ENCODE assay signal across 9 mouse cellular contexts in the genomic region with DNA sequence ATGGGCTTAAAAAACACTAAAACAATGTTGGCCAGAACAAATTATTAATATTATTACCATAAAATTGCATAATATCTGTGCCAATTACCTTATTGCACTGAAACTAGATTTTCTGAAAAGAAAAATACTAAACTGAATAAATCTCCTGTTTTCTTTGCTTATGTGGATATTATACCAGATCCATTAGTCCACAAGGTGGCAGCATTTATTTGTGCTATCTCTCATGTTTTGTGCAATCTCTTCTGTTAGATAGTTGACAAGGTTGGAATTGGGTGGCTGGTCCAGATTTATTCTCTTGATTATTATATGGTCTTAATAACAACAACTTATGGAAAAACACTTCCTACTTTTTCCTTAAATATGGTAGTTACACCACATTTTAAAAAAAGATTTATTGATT. TPM values are rescaled to one million over a fixed set of nuclear protein-coding genes. Genes with fewer than 3 reads are reported as not detected.
A peak's percentile ranks its signal among the peaks of the same experiment; 100 is the strongest.
DNase-seq lines count a peak whose midpoint lies in the region; ATAC-seq and TF ChIP-seq lines count a peak whose summit lies in the region.
"Had no signal": no experiment of that assay in that cellular context is flagged by ENCODE, and none has a peak within 500 bp of the region (broad histone marks: within the 10 kb centered on the region; RNA-seq: fewer than 3 reads in every experiment).

No protein-coding gene starts in this region.

- peak; percentile 60 for TF ChIP-seq CTCF in lung, postnatal 0 days (IDR thresholded peaks at IDR 0.05)

- no peaks in the 10 kb centered on the region for H3K36me3 ChIP-seq in hindbrain, embryonic 11.5 days (ENCODE audit: control insufficient read depth, insufficient read depth, low read length)
- no peaks in the 10 kb centered on the region for H3K36me3 ChIP-seq in hindbrain, embryonic 16.5 days (ENCODE audit: control insufficient read depth, insufficient read depth, low read length)
- no peaks in the 10 kb centered on the region for H3K36me3 ChIP-seq in lung, postnatal 0 days (ENCODE audit: insufficient read depth, low read length)

- no peak overlapping the region for H3K9ac ChIP-seq in hindbrain, embryonic 11.5 days (ENCODE audit: low read depth, low read length)
- no peak overlapping the region for H3K9ac ChIP-seq in hindbrain, embryonic 16.5 days (ENCODE audit: low read depth, low read length)
- H3K9ac ChIP-seq in lung, postnatal 0 days (replicated peaks; ENCODE audit: low read depth) = no peak overlapping the region

- intact Hi-C loops in gastrocnemius, postnatal 36 days (cut with DNase I) = no loop called here

- no peaks in the 10 kb centered on the region for H3K27me3 ChIP-seq in hindbrain, embryonic 11.5 days (ENCODE audit: control insufficient read depth, insufficient read depth, low read length)
- no peaks in the 10 kb centered on the region for H3K27me3 ChIP-seq in hindbrain, embryonic 16.5 days (replicated peaks; ENCODE audit: control insufficient read depth, insufficient read depth, low read length)
- H3K27me3 ChIP-seq in lung, postnatal 0 days (replicated peaks; ENCODE audit: insufficient read depth, low read length) = no peaks in the 10 kb centered on the region

- no peaks in the 10 kb centered on the region for H3K4me1 ChIP-seq in hindbrain, embryonic 11.5 days (replicated peaks; ENCODE audit: control insufficient read depth, insufficient read depth, low read length)
- H3K4me1 ChIP-seq in hindbrain, embryonic 16.5 days (ENCODE audit: control insufficient read depth, insufficient read depth, low read depth, low read length) = no peaks in the 10 kb centered on the region
- H3K4me1 ChIP-seq in lung, postnatal 0 days (ENCODE audit: insufficient read depth, low read depth, low read length) = no peaks in the 10 kb centered on the region

- H3K4me3 ChIP-seq in hindbrain, embryonic 11.5 days (ENCODE audit: low read depth, low read length) = no peak overlapping the region
- no peak overlapping the region for H3K4me3 ChIP-seq in hindbrain, embryonic 16.5 days (ENCODE audit: low read length)
- H3K4me3 ChIP-seq in lung, postnatal 0 days (ENCODE audit: low read depth, low read length) = no peak overlapping the region
- H3K4me3 ChIP-seq: myocyte had no signal

- H3K4me2 ChIP-seq in hindbrain, embryonic 11.5 days (replicated peaks; ENCODE audit: low read depth, low read length) = no peak overlapping the region
- no peak overlapping the region for H3K4me2 ChIP-seq in hindbrain, embryonic 16.5 days (ENCODE audit: low read length)
- H3K4me2 ChIP-seq in lung, postnatal 0 days (replicated peaks; ENCODE audit: low read depth, low read length) = no peak overlapping the region

- no peak for ATAC-seq in hindbrain, embryonic 11.5 days (ENCODE audit: low FRiP score)
- no peak for ATAC-seq in hindbrain, embryonic 16.5 days
- ATAC-seq in lung, postnatal 0 days = no peak

- no peak for TF ChIP-seq EP300 in lung, postnatal 0 days (IDR thresholded peaks at IDR 0.05)

- H3K9me3 ChIP-seq in hindbrain, embryonic 11.5 days (ENCODE audit: control insufficient read depth, low read length) = no peaks in the 10 kb centered on the region
- no peaks in the 10 kb centered on the region for H3K9me3 ChIP-seq in hindbrain, embryonic 16.5 days (ENCODE audit: control insufficient read depth, low read length)
- no peaks in the 10 kb centered on the region for H3K9me3 ChIP-seq in lung, postnatal 0 days (ENCODE audit: low read length)

- no peak overlapping the region for H3K27ac ChIP-seq in hindbrain, embryonic 11.5 days (ENCODE audit: low read depth, low read length)
- no peak overlapping the region for H3K27ac ChIP-seq in hindbrain, embryonic 16.5 days (ENCODE audit: low read depth, low read length)
- no peak overlapping the region for H3K27ac ChIP-seq in lung, postnatal 0 days (ENCODE audit: low read length)

- DNase-seq in hindbrain, embryonic 11.5 days (ENCODE audit: low spot score) = peak; percentile 53
- DNase-seq in lung, postnatal 0 days (ENCODE audit: low spot score) = peak; percentile 42
- no peak for DNase-seq in lung, postnatal 4 days
- DNase-seq in brain, adult 2 months (ENCODE audit: low read depth, low spot score) = peak; percentile 68
- DNase-seq in retina, postnatal 7 days (ENCODE audit: low read depth, low spot score) = peak; percentile 28
- DNase-seq in adrenal gland, postnatal 10 days = no peak
- no peak for DNase-seq in gastrocnemius, postnatal 36 days

RNA-seq across cellular contexts. Expression of a gene that starts 58.1 kb away (rescaled TPM):
- 56.4 and 125 TPM in 2 replicates for polyA plus RNA-seq in hindbrain, embryonic 11.5 days (2014; fragmentation: Nextera tagmentation; extraction: Ambion mirVana)
- 12.7 and 17.4 TPM in 2 replicates for polyA plus RNA-seq in hindbrain, embryonic 16.5 days (2015; fragmentation: Nextera tagmentation; extraction: Ambion mirVana)
- 49.1 and 70.1 TPM in 2 replicates for polyA plus RNA-seq in lung, postnatal 0 days (2015; fragmentation: Nextera tagmentation; extraction: Ambion mirVana)
- 100 to 1,000 TPM; 120 to 136 TPM for total RNA-seq in adrenal gland, postnatal 10 days (2021)
- 100 to 1,000 TPM; 131 to 135 TPM for total RNA-seq in gastrocnemius, postnatal 36 days (2021)

Comparison
In these comparisons a context has a peak if more than half of its experiments do, and no peak if none do; other contexts are left out.
1. DNase-seq: peak in hindbrain, embryonic 11.5 days (single experiment), lung, postnatal 0 days (single experiment), brain, adult 2 months (single experiment) and retina, postnatal 7 days (single experiment); none in lung, postnatal 4 days (0 of 2), adrenal gland, postnatal 10 days (single experiment) and gastrocnemius, postnatal 36 days (0 of 2).